Mouse (Mus musculus) urinary bladder, postnatal 36 days (tissue): ENCODE results near the gene Pqlc2.
A peak's percentile ranks its signal among the peaks of the same experiment; 100 is the strongest.

Experiments used
- DNase-seq, 2 experiments: peaks; one replicate each; pipeline ENCODE4 v3.0.0; 2022; ENCODE audit warnings: low spot score in 2 of 2, mixed read lengths in 1 of 2

Pqlc2 gene

GRCm38 (mm10) chr4:139305521-139305920, 5.0 kb downstream of the Pqlc2 start:
- no peak for DNase-seq

DNA sequence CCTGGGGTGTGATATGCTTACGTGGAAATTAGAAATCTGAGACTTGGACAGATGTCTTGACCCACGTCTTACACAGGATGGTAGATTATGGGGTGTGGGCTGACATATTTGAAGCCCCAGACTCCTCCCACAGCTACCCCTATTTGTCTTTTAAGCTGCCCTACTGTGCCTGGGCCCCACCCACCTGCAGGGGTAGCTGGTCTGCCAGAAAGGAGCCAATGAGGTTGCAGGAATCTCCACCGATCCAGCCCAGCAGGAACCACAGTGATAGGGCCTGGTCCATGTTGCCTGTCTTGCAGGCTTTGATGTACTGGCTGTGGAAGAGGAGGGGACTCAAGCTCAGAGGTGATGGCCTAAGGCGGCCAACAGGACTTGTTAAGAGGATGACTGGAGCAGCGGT, 8.3 kb downstream of the Pqlc2 start:
- no peak for DNase-seq

DNA sequence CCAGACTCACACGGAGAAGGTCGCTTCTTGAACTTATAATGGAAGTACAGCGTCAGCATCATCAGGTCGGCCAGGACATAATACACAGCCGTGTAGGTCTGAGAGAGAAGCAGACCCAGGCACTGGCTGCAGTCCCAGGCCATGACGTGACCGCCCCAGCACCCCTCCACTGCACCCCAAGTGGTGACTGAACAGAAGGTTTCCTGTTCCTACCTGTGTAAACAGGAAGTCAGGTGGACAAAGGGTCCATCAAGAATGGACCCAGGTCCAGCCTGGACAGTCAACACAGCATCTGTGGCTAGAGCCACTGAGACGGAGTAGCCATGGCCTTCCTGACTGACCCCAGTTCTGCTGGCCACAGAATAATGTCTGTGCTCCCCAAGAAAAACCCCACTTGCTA, 8.7 kb downstream of the Pqlc2 start:
- DNase-seq: no peak

- DNase-seq: no peak
These were observed 11.7 kb downstream of the Pqlc2 start for GRCm38 (mm10) chr4:139298671-139299366.

DNA sequence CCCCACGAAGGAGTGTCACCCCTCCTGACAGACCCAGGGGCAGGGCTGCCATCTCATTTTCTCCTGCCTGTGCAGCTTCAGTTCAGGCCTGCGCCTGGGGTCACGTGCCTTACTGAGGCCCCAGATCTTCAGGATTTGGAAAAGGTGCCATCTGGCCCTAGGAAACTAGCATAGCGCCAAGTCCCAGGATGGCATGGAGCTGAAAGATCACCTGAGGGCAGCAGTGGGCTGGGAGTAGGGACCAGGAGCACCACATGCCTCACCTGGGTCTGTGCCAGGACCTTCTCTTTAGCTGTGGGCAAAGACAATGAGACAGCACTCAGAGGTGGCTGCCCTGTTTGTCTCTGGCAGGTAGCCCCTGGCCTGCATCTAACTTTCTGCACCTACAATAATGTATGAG, 12.9 kb downstream of the Pqlc2 start:
- DNase-seq: peak in 1 of 2 experiments; percentile 43

DNA sequence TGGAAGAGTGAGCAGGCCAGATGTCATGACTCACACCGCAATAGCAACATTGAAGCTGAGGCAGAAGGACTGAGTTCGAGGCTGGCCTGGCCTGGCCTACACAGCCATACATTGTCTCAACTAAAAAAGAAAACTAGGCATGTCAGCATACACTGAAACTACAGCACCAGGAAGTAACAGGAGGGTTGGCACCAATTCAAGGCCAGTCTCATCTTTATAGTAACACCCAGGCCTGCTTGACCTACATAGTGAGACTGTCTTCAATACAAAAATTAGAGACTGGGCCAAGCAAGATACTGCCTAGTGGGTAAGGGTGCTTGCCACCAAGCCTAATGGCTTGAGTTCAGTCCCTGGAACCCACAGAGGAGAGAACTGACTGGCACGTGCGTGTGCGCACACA, 18.5 kb downstream of the Pqlc2 start:
- DNase-seq: no peak

- no peak for DNase-seq
These were observed 19.4 kb downstream of the Pqlc2 start for GRCm38 (mm10) chr4:139291099-139291498.

DNA sequence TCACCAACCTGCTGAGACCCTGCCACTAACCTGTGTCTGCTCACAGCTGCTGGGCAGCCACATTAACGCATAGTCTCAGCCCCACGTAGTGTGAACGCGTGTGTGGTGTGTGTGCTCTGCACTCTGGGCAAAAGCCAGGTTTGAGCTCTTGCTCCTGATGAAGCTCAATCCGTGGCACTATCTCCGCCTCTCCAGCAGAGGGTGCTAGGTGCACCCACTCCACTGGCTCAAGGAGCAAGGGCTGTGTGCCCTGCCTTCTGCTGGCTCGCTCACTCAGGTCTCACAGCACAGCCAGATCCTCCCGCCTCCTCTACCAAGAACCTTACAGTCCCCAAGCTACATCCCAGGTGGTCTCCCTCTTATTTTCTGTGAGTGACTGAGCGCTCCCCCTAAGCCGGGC, 21.5 kb downstream of the Pqlc2 start:
- DNase-seq: peak in 1 of 2 experiments; percentile 52

DNA sequence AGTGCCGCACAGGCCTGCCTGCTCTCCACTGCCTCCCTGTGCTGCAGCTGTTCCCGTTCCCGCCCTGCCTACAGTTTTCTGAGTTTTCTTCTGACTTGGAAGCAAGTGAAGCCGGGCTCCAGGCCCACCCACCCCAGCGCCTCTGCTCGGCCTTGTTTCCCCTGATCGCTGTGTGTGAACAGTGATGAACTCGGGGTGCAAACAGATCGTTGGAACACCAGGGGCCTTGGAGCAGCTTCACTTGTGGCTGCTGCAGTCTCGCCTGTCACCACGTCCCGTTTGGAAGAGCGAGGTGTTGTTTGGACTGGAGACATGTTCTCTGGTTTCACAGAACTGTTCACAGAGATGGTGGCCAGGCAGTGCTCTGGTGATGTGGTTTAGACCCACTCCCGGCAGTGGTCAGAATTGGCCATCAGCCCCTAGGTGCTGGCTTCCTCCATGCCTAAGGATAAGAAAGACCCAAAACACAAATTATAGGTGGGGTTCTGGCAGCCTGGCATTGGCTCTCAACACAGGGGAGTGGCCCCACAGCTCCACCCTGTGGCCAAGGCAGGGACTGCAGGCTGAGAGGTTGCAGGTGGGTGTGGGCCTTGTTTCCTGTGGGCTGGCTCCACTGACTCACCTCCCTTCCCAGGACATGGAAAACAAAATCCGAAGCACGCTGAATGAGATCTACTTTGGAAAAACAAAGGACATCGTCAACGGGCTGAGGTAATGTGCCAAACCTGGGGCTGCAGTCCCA, 23.2 kb downstream of the Pqlc2 start:
- peak; percentile 86 to 87 for DNase-seq

DNA sequence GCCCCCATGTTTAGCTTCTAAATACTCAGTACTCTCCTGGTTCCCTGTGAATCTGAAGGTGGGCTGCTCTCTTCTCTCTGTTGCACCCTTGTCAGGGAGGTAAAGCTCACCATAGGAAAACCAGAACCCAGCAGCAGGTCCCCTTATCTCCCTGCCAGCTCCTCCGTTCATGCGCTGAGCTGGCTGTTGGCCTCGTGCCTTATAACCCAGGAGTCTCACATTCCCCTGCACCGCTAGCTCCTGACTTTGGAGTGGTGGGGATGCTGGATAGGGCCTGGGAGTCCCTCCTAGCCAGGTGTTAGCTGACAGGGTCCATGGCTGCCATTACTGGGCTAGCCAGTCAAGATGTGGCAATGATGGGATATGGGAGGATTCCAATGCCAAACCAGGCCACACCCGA, 24.3 kb downstream of the Pqlc2 start:
- DNase-seq: no peak

- no peak for DNase-seq
These were observed 25.6 kb downstream of the Pqlc2 start for GRCm38 (mm10) chr4:139284877-139285276.

DNA sequence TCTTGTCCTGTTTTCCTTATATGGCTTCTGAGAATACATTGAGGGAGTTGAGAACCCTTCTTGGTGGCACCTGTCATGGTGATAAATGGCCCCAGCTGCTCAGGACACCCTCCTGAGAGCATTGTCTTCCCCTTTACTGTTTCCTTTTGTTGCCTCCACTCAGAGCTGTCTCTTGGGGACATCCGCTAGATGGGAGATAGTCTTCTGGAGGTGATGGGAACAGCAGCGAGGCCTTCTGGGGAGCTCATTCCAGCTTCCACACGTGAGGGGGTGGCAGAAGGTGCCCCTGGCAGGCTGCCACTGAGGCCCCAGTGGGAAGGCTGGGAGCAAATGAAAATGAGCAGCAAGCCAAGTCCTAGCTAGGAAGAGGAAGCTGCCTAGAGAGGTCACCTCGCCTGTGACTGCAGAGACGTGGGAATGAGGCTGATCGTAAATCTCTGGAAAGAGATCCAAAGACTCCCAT, 27.5 kb downstream of the Pqlc2 start:
- DNase-seq: no peak

- no peak for DNase-seq
These were observed 28.6 kb downstream of the Pqlc2 start for GRCm38 (mm10) chr4:139281791-139282345.

- no peak for DNase-seq
These were observed 30.0 kb downstream of the Pqlc2 start for GRCm38 (mm10) chr4:139280530-139280929.

DNA sequence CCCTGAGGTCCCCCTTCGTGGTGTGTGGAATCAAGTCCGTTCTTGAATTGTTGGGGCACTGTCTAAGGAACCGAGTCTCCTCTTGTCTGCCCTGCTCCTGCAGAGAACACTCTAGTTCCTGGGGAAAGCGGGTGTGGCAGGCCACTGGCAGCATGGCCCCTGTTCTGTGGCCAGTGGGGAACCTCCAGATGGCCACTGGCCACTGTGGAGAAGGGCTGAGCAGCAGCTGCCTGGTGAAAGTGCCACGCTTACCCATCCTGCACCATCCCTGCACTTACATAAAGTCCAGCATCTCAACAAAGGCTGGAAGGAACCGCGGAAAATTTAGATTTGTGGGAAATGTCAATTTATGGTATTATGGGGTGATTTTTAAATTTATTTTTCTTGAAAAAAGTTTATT, 34.1 kb downstream of the Pqlc2 start:
- no peak for DNase-seq

DNA sequence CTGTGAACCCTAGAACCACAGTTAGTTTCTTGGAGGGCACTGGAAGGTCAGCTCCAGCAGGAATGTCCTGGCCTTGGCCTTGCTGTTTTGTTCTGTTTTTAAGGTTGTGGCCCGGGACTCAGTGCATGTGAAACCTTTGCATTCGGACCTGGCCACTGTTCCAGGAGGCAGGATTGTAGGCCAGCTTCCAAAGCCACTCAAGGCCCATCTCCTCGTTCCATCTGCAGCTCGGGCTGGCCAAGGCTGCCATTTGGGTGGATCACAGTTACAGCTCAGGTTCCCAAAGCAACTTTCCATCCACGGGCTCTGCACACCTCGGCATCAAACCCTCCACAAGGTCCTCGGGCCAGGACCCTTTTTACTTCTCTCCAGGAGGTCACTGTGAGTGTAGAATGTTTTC, 35.9 kb downstream of the Pqlc2 start:
- no peak for DNase-seq

DNA sequence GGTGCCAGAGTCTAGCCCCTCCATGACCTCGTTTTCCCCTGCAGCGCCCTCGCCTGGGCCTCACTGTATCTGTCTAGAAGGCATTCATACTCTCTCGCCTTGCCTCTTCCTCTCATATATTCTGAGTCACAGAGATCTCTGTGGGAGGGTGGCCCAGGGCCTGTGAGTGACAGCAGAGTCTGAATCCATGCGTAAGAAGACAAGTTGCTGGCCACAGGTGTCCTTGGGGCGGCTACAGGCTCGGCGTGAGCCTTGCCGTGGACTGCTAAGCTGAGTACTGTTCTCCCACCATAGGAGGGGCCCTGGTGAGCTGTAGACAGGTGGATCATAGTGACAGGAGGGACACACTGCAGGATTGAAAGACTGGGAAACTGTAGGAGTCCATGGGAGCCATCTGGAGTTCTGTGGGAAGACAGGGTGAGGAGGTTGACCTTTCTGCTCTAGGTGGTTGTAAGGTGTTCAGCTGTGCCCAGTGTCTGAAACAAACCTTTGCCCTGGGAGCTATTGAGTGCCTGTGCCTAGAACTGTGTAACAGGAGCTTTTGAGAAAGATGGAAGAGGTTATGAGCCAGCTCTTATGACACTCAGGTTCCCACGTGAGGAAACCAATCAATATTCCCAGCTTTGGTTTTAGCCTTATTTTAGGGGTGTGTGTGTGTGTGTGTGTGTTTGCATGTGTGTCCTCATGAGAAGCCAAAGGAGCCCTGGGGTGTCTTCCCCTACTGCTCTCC, 37.4 kb downstream of the Pqlc2 start:
- no peak for DNase-seq

DNA sequence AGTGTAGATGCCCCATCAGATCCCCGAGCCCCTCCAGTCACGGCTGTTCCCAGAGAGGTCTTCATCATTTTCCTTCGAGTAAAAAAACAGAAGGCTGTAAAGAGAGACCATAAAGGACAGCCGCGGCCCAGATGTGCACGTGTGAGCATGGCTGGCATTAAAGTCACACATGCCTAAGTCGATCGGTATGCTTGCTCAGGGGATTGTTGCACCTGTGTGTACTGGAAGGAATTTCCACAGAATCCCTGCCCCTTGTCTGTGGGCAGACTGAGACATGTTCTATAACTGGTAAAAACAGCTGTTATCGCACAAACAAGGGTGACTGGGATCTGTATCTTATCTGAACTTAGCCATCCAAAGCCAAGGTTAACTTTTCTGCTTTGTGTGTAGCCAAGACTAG, 38.9 kb downstream of the Pqlc2 start:
- no peak for DNase-seq

DNA sequence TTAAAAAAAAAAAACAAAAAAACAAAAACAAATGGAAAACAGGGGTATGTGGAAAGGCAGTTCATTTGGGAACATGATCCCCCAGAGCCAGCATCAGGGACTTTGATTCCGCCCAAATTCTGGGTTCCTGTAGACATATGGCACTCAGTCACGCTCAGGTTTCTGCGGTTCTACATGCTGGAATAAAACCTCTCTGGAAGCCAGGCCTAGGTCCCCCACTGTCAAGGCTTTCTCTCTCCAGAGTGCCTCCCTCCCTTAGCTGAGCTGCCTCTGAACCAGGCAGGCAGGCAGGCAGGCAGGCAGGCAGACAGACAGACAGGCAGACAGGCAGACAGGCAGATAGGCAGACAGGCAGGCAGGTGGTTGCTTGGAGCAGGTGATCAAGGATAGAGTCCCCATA, 40.3 kb downstream of the Pqlc2 start:
- DNase-seq: no peak

DNA sequence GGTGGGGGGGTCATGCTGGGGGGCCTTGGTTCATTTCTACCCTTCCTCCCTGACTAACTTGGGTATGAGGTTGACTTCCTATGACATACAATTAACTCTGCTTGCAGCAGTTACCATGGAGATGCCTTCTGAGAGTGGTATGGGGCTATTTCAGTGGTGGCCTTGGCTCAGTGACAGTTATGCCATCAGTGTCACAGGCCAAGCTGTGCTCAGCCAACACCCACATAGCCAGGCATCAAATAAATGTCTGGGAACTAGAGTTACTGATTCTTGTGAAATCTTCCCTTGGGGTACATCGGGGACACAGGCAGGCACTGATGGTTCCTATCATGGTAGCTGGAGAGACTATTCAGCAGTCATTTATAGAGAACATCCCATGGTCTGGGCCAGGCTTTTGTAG, 42.3 kb downstream of the Pqlc2 start:
- no peak for DNase-seq

GRCm38 (mm10) chr4:139267335-139267734, 43.2 kb downstream of the Pqlc2 start:
- no peak for DNase-seq

DNA sequence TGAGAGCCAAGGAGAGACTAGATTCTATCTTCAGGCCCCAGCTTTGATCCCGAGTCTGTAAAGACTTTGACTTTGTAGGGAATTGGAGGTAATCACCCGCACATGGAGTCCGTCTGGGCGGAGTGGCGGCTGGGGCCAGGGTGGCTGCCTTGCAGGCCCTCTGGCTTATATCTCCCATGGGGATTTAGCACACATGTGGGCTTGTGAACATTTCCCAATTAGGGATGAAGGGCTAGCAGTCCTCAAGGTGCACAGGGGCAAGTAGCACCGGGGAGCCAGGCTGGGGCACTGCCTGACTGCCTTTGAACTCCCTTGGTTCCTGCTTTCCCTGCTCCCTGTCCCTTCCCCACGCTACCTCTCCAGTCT, 44.0 kb downstream of the Pqlc2 start:
- DNase-seq: no peak
